Mouse (Mus musculus) cerebellum, adult 2 months (tissue): ENCODE data around the gene Raf1. TPM values are rescaled to one million over a fixed set of nuclear protein-coding genes. Genes with fewer than 3 reads are reported as not detected.

Source experiments
- DNase-seq, 2 experiments: peaks; one replicate each; pipeline ENCODE4 v3.0.0; 2021
- H3K27ac ChIP-seq: fragments of 200-500 bp; 2 replicates; pipeline ENCODE4 v1.5.1; 2012; ENCODE audit warnings: low read length, control low read depth, inconsistent platforms; ENCODE audit not compliant: insufficient read depth
- H3K27me3 ChIP-seq: fragments of 200-500 bp; 2 replicates; pipeline ENCODE4 v1.6.1; 2012; ENCODE audit warnings: inconsistent platforms, mild to moderate bottlenecking, low read length, moderate library complexity; ENCODE audit not compliant: control insufficient read depth, insufficient read depth
- H3K4me1 ChIP-seq: fragments of 200-500 bp; 2 replicates; pipeline ENCODE4 v1.6.1; 2011; ENCODE audit warnings: low read length; ENCODE audit not compliant: control insufficient read depth, insufficient read depth
- H3K4me3 ChIP-seq: fragments of 200-500 bp; replicated peaks from 2 replicates; pipeline ENCODE3; 2011; ENCODE audit warnings: mild to moderate bottlenecking, low read depth, low read length, control low read depth; ENCODE audit not compliant: insufficient read depth
- CTCF ChIP-seq: fragments of 200-500 bp; IDR thresholded peaks from 2 replicates; pipeline ENCODE4 v1.5.1; 2011; ENCODE audit warnings: low read depth, mild to moderate bottlenecking, control low read depth, low read length, moderate library complexity, borderline replicate concordance; ENCODE audit not compliant: insufficient read depth
- POLR2A ChIP-seq: fragments of 200-500 bp; IDR thresholded peaks from 2 replicates; pipeline ENCODE4 v1.6.1; 2011; ENCODE audit warnings: low read length, control low read depth, borderline replicate concordance; ENCODE audit not compliant: insufficient read depth
- WGBS: fragments of 180-500 bp; shearing (Covaris S2); methylation state at CpG from one replicate; pipeline ENCODE4 v1.1.7; 2018; 5-methylcytosine and 5-hydroxymethylcytosine counted together
- polyA plus RNA-seq: library from polyadenylated mRNA; depleted of rRNA; stranded (reverse); fragments of >200 nt; gene quantifications from 2 replicates; pipeline ENCODE4 v1.2.3, GENCODE M21; 2012

The Raf1 gene
- polyA plus RNA-seq, 1 experiment = 152 TPM

DNA sequence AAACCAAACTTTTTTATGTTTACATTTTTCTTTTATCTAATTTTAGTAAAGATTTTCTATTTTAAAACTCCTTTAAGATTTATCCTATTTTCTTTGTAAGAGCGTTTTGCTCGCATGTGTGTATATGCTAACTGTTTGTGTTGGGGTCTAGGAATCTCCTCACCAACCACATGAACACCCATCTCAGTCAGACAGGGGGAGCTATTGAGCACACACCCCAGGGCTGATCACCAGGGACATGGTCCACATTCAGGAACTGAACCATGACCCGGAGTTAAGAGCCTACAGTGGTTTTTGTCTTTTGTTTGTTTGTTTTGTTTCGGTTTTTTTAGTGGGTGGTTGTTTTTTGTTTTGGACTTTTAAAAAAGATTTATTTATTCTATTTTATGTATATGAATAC lies 22.3 kb upstream of the Raf1 start:
- 89% methylated on average over 4 of the region's 4 CpGs for WGBS

DNA sequence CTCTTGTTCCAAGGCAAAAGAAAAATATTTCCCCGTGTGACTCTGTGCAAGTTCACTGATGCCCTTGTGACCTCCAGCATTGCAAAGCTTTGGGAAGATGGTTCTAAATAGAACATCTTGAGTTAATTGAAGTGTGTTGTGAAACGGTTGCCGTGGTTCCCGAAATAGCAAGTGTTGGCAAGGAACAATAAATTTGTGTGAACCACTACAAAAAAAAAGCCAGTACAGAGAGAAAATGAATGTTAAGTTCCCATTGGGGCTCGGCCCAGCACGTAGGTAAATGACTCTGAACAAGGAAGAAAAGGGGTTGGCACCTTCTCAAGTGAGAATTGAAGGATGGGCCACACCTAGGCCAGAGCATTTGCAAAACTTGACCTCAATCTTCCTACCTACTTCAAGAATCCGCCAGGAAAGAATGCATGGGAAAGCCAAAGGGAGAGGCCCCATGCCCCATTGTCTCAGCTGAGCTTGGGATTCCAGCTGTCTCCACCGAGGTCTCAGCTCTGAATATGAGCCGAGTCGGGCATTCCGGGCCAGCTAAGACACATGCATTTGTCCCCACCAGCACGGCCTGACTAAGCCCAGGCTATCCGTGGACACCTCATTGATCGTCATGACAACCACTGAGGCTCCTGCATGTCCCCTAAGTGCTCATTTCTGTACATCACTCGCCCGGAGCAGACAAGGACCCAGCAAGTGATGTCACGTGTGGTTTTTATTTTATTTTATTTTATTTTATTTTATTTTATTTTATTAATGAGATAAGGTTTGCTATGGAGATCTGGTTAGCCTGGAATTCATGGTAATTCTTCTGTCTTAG lies 21.5 kb upstream of the Raf1 start:
- no peaks in the 10 kb centered on the region; the same call in 1 of the 2 replicates for H3K4me1 ChIP-seq
- no peaks in the 10 kb centered on the region for H3K27me3 ChIP-seq
- H3K4me3 ChIP-seq = no peak overlapping the region
- no peak overlapping the region for H3K27ac ChIP-seq
- whole genome bisulfite sequencing = 47% methylated on average over 17 of the region's 17 CpGs
- TF ChIP-seq POLR2A (no peak), CTCF (no peak)
- no peak for DNase-seq

More for the DNA sequence above, 22.3 kb upstream of the Raf1 start:
- Histone ChIP-seq H3K4me1 (no peaks in the 10 kb centered on the region; the same call in 1 of the 2 replicates), H3K27ac (no peak overlapping the region), H3K4me3 (no peak overlapping the region), H3K27me3 (no peaks in the 10 kb centered on the region)
- TF ChIP-seq POLR2A (no peak), CTCF (peak; percentile 27; the same call in 1 of the 2 replicates)
- DNase-seq = no peak

DNA sequence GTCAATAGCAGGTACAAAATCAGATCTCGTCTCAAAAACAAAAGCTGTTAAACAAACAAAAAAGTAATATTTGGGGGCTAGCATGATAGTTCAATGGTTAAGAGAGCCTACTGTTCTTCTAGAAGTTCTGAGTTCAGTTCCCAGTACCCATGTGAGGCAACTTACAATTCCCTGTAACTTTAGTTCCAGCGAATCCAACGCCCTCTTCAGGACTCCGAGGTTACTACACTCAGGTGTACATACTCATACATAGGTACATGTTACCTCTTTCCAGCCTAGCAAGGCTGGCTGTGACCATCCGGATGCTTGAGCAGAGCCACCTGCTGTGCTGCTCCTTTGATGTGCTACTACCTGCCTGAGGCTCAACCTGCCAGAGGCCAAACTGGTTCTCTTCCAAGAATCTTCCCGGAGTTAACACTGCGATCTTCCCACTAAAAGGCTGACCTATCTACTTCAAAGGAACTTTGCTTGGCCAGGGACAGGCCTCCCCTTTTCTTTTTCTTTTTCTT lies 20.3 kb upstream of the Raf1 start:
- Histone ChIP-seq H3K4me1 (no peaks in the 10 kb centered on the region; the same call in 1 of the 2 replicates), H3K27me3 (no peaks in the 10 kb centered on the region), H3K27ac (no peak overlapping the region), H3K4me3 (no peak overlapping the region)
- DNase-seq = no peak
- 86% methylated on average over 7 of the region's 7 CpGs for WGBS
- TF ChIP-seq CTCF (no peak), POLR2A (no peak)

DNA sequence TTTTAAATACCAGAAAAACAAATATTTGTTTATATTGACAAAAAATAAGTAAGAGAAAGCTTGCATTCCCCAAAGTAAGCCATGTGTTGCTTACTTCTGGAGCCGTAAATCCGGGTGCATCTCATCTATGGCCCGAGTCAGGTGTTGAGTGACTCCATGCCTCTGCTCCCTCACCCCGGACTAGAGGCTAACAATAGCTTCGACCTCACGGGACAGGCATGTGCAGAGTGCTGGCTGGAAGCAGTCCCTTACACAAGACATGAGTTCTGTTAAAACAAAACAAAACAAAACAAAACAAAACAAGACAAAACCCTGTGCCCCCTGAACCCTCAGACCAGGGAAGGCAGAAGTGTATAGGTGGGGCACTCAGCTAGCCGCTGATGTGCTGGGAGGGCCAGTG lies 18.7 kb upstream of the Raf1 start:
- Histone ChIP-seq H3K4me3 (no peak overlapping the region), H3K27me3 (no peaks in the 10 kb centered on the region), H3K27ac (no peak overlapping the region), H3K4me1 (no peaks in the 10 kb centered on the region; the same call in 1 of the 2 replicates)
- no peak for DNase-seq
- TF ChIP-seq POLR2A (no peak), CTCF (no peak)
- WGBS = 73% methylated on average over 7 of the region's 7 CpGs

DNA sequence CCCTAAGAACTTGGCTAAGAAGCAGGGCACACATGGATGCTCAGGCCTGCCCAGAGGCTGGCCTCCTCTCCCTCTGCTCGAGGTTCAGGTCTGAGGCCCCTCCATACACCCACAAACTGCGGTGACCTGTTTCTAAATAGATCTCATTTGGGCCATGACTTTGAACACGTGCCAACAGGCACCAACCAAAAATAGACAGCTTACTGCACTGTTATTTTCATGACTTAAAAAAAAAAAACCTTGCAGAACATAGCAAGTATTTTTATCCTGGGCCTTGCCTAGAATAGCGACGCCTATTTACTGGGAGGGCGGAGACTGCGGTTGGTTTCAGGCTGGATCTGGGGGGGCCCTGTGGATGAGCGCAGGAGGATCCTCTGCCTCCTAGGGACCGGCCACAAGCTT lies 18.0 kb upstream of the Raf1 start:
- TF ChIP-seq CTCF (no peak), POLR2A (no peak)
- DNase-seq = peak; percentile 46 to 53
- no peak overlapping the region for H3K4me3 ChIP-seq
- no peaks in the 10 kb centered on the region for H3K27me3 ChIP-seq
- no peaks in the 10 kb centered on the region; the same call in 1 of the 2 replicates for H3K4me1 ChIP-seq
- H3K27ac ChIP-seq = no peak overlapping the region
- 20% methylated on average over 9 of the region's 9 CpGs for WGBS

DNA sequence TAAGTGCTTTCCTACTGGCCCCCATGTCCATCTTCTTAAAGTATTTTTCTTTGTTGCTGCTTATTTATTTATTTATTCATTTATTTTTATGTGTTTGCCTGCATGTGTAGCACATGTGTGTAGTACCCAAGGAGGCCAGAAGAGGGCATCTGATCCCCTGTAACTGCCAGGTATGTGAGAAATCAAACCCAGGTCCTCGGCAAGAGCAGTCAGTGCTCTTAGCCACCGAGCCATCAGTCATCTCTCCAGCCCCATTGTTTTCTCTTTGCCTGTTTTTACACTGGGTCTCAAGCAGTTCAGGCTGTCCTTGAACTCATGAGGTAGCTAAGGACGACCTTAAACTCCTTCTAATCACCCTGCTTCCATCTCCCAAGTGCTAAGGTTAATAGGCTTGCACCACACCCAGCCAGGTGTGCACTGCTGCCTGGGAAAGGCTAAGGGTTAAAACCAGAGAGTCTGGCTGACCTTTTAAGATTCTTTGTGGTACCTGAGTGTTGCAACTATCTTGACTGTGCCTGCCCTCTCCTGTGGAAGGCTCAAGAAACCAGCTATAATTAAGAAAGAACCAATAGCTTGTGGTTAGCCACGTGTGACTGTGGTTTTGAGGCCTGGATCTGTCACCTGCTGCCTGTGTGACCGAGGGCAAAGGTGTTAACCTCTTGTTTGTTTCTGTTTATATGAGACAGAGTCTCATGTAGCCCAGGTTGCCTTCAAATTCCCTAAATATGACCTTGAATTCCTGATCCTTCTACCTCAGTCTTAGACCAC lies 16.7 kb upstream of the Raf1 start:
- Histone ChIP-seq H3K27ac (no peak overlapping the region), H3K27me3 (no peaks in the 10 kb centered on the region), H3K4me1 (no peaks in the 10 kb centered on the region; the same call in 1 of the 2 replicates), H3K4me3 (no peak overlapping the region)
- TF ChIP-seq POLR2A (no peak), CTCF (no peak)
- WGBS = 83% methylated on average over 5 of the region's 5 CpGs
- DNase-seq = no peak

DNA sequence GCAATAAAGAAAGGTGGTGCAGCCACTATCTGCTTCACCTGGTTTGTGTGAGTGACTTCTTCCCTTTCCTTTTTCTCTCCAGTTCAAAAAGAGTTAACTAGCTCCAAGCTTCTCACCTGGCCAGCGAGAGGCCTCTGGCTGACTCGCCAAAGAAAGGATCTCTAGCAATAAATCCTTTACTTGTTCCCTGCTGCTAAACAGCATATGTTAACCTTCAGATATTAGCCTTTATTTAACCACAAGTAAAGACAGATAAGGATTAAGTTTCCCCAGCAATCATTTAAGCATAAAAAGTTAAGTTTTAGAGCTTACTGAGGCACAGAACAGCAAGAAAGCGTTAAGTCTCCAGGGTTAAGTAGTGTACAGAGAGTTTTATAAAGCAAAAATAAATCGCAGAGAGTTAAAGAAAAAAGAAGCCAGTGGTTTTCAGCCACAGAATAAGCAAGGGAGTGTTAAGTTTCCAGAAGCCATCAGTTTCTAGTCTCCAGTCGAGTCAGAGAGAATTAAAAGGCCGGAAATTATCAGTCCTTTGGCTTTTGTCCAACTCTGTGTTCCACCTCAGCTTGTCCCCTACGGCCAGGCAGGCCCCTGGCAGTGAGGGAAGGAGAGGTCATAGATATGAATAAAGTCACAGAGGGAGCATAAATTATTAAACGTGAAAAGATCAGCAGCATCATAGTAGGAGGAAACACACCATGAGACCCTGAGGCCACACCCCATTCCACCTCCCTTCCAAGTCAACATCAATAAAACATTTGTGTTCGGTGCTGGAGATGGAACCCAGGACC lies 15.9 kb upstream of the Raf1 start:
- no peak overlapping the region for H3K27ac ChIP-seq
- no peaks in the 10 kb centered on the region for H3K27me3 ChIP-seq
- no peak overlapping the region for H3K4me3 ChIP-seq
- TF ChIP-seq CTCF (no peak), POLR2A (no peak)
- WGBS = 44% methylated on average over 9 of the region's 9 CpGs
- no peaks in the 10 kb centered on the region for H3K4me1 ChIP-seq
- no peak for DNase-seq
